Mouse (Mus musculus): ENCODE data around the gene Olfr1223. TPM values are rescaled to one million over a fixed set of nuclear protein-coding genes. Genes with fewer than 3 reads are reported as not detected.

Olfr1223 gene
- total and polyA plus RNA-seq, 2 experiments from 2014 or later, result not detected

GRCm38 (mm10) chr2:89117183-89117582 is 34.2 kb downstream of the Olfr1223 start, which contains the start of gene Olfr1221:
Olfr1221 (minus strand) TSS chr2:89117283.
- no peak for ATAC-seq
- no peaks in the 10 kb centered on the region for H3K4me1 ChIP-seq (ENCODE audit: insufficient read depth, low read length)
- no peak within 1 kb of the TSS for H3K4me3 ChIP-seq (ENCODE audit: low read length)
- TF ChIP-seq CTCF (IDR thresholded peaks at IDR 0.05; ENCODE audit: low read depth), result no peak
- H3K9ac ChIP-seq (replicated peaks; ENCODE audit: low read length), result no peak within 1 kb of the TSS
- H3K27ac ChIP-seq, result no peak within 1 kb of the TSS
- no peaks in the 10 kb centered on the region for H3K36me3 ChIP-seq (ENCODE audit: insufficient read depth, low read length)
- 93% methylated on average over 2 of the region's 2 CpGs for WGBS
- H3K27me3 ChIP-seq (ENCODE audit: insufficient read depth, low read length), result no peaks in the 10 kb centered on the region
- no peak for DNase-seq (ENCODE audit: low spot score)
- H3K9me3 ChIP-seq (ENCODE audit: low read length), result no peaks in the 10 kb centered on the region
- no peak within 1 kb of the TSS for H3K4me2 ChIP-seq (ENCODE audit: low read depth, low read length)

- Histone ChIP-seq H3K9me3 (ENCODE audit: low read length) (no peaks in the 10 kb centered on the region), H3K36me3 (ENCODE audit: insufficient read depth, low read length) (no peaks in the 10 kb centered on the region), H3K4me3 (ENCODE audit: low read length) (no peak within 1 kb of the TSS), H3K27ac (no peak within 1 kb of the TSS), H3K4me2 (ENCODE audit: low read depth, low read length) (no peak within 1 kb of the TSS), H3K9ac (replicated peaks; ENCODE audit: low read length) (no peak within 1 kb of the TSS), H3K27me3 (ENCODE audit: insufficient read depth, low read length) (no peaks in the 10 kb centered on the region), H3K4me1 (ENCODE audit: insufficient read depth, low read length) (no peaks in the 10 kb centered on the region)
- WGBS, result 79% methylated on average over 3 of the region's 3 CpGs
- DNase-seq (ENCODE audit: low spot score) (no peak), ATAC-seq (no peak)
- no peak for TF ChIP-seq CTCF (IDR thresholded peaks at IDR 0.05; ENCODE audit: low read depth)
Measured at GRCm38 (mm10) chr2:89106735-89107134, 44.6 kb downstream of the Olfr1223 start, which contains the start of gene Olfr1220. Olfr1220 (minus strand) TSS chr2:89106835.

GRCm38 (mm10) chr2:89105651-89106050 is 45.7 kb downstream of the Olfr1223 start:
- Histone ChIP-seq H3K36me3 (ENCODE audit: insufficient read depth, low read length) (no peaks in the 10 kb centered on the region), H3K4me1 (ENCODE audit: insufficient read depth, low read length) (no peaks in the 10 kb centered on the region), H3K4me2 (ENCODE audit: low read depth, low read length) (no peak overlapping the region), H3K27me3 (ENCODE audit: insufficient read depth, low read length) (no peaks in the 10 kb centered on the region), H3K27ac (no peak overlapping the region), H3K9me3 (ENCODE audit: low read length) (no peaks in the 10 kb centered on the region), H3K9ac (replicated peaks; ENCODE audit: low read length) (no peak overlapping the region), H3K4me3 (ENCODE audit: low read length) (no peak overlapping the region)
- no peak for TF ChIP-seq CTCF (IDR thresholded peaks at IDR 0.05; ENCODE audit: low read depth)
- DNase-seq (ENCODE audit: low spot score) (no peak), ATAC-seq (no peak)

- H3K27ac ChIP-seq, result no peak overlapping the region
- H3K4me3 ChIP-seq (ENCODE audit: low read length), result no peak overlapping the region
- no peaks in the 10 kb centered on the region for H3K9me3 ChIP-seq (ENCODE audit: low read length)
- no peak overlapping the region for H3K4me2 ChIP-seq (ENCODE audit: low read depth, low read length)
- ATAC-seq, result no peak
- DNase-seq (ENCODE audit: low spot score), result no peak
- 97% methylated on average over 1 of the region's 1 CpGs for WGBS
- no peak overlapping the region for H3K9ac ChIP-seq (replicated peaks; ENCODE audit: low read length)
- no peaks in the 10 kb centered on the region for H3K36me3 ChIP-seq (ENCODE audit: insufficient read depth, low read length)
- no peaks in the 10 kb centered on the region for H3K4me1 ChIP-seq (ENCODE audit: insufficient read depth, low read length)
- no peak for TF ChIP-seq CTCF (IDR thresholded peaks at IDR 0.05; ENCODE audit: low read depth)
- no peaks in the 10 kb centered on the region for H3K27me3 ChIP-seq (ENCODE audit: insufficient read depth, low read length)
Measured at GRCm38 (mm10) chr2:89093848-89094247, 57.5 kb downstream of the Olfr1223 start.

Other genes with a start within 250 kb of the Olfr1223 start
- not detected in 2 replicates for gene Olfr1208, start 249.2 kb downstream of the Olfr1223 start, total RNA-seq (2014; rRNA removed)
- not detected in 2 replicates for gene Olfr1208, start 249.2 kb downstream of the Olfr1223 start, polyA plus RNA-seq (2015; fragmentation: Nextera tagmentation; extraction: Ambion mirVana)
- not detected in 2 replicates for gene Olfr1209, start 236.4 kb downstream of the Olfr1223 start, total RNA-seq (2014; rRNA removed)
- not detected in 2 replicates for gene Olfr1209, start 236.4 kb downstream of the Olfr1223 start, polyA plus RNA-seq (2015; fragmentation: Nextera tagmentation; extraction: Ambion mirVana)
- gene Olfr1211, start 213.4 kb downstream of the Olfr1223 start, total RNA-seq (2014; rRNA removed), result not detected in 2 replicates
- gene Olfr1211, start 213.4 kb downstream of the Olfr1223 start, polyA plus RNA-seq (2015; fragmentation: Nextera tagmentation; extraction: Ambion mirVana), result not detected in 2 replicates
- not detected in 2 replicates for gene Olfr1212, start 197.6 kb downstream of the Olfr1223 start, total RNA-seq (2014; rRNA removed)
- not detected in 2 replicates for gene Olfr1212, start 197.6 kb downstream of the Olfr1223 start, polyA plus RNA-seq (2015; fragmentation: Nextera tagmentation; extraction: Ambion mirVana)
- gene Gm13762, start 171.3 kb downstream of the Olfr1223 start, total RNA-seq (2014; rRNA removed), result not detected in 2 replicates
- gene Gm13762, start 171.3 kb downstream of the Olfr1223 start, polyA plus RNA-seq (2015; fragmentation: Nextera tagmentation; extraction: Ambion mirVana), result not detected in 2 replicates
- gene Olfr1214, start 158.9 kb downstream of the Olfr1223 start, total RNA-seq (2014; rRNA removed), result not detected in 2 replicates
- not detected in 2 replicates for gene Olfr1214, start 158.9 kb downstream of the Olfr1223 start, polyA plus RNA-seq (2015; fragmentation: Nextera tagmentation; extraction: Ambion mirVana)
- gene Olfr1215, start 144.6 kb downstream of the Olfr1223 start, total RNA-seq (2014; rRNA removed), result not detected in 2 replicates
- not detected in 2 replicates for gene Olfr1215, start 144.6 kb downstream of the Olfr1223 start, polyA plus RNA-seq (2015; fragmentation: Nextera tagmentation; extraction: Ambion mirVana)
- gene Olfr1216, start 133.2 kb downstream of the Olfr1223 start, total RNA-seq (2014; rRNA removed), result not detected in 2 replicates
- not detected in 2 replicates for gene Olfr1216, start 133.2 kb downstream of the Olfr1223 start, polyA plus RNA-seq (2015; fragmentation: Nextera tagmentation; extraction: Ambion mirVana)
- not detected in 2 replicates for gene Olfr1217, start 119.5 kb downstream of the Olfr1223 start, total RNA-seq (2014; rRNA removed)
- not detected in 2 replicates for gene Olfr1217, start 119.5 kb downstream of the Olfr1223 start, polyA plus RNA-seq (2015; fragmentation: Nextera tagmentation; extraction: Ambion mirVana)
- gene Olfr1218, start 90.4 kb downstream of the Olfr1223 start, total RNA-seq (2014; rRNA removed), result not detected in 2 replicates
- not detected in 2 replicates for gene Olfr1218, start 90.4 kb downstream of the Olfr1223 start, polyA plus RNA-seq (2015; fragmentation: Nextera tagmentation; extraction: Ambion mirVana)
- not detected in 2 replicates for gene Olfr1219, start 68.0 kb downstream of the Olfr1223 start, total RNA-seq (2014; rRNA removed)
- gene Olfr1219, start 68.0 kb downstream of the Olfr1223 start, polyA plus RNA-seq (2015; fragmentation: Nextera tagmentation; extraction: Ambion mirVana), result not detected in 2 replicates
- not detected in 2 replicates for gene Olfr1220, start 44.7 kb downstream of the Olfr1223 start, total RNA-seq (2014; rRNA removed)
- not detected in 2 replicates for gene Olfr1220, start 44.7 kb downstream of the Olfr1223 start, polyA plus RNA-seq (2015; fragmentation: Nextera tagmentation; extraction: Ambion mirVana)
- gene Olfr1221, start 34.3 kb downstream of the Olfr1223 start, total RNA-seq (2014; rRNA removed), result not detected in 2 replicates
- not detected in 2 replicates for gene Olfr1221, start 34.3 kb downstream of the Olfr1223 start, polyA plus RNA-seq (2015; fragmentation: Nextera tagmentation; extraction: Ambion mirVana)
- gene Olfr1222, start 18.5 kb downstream of the Olfr1223 start, total RNA-seq (2014; rRNA removed), result not detected in 2 replicates
- not detected in 2 replicates for gene Olfr1222, start 18.5 kb downstream of the Olfr1223 start, polyA plus RNA-seq (2015; fragmentation: Nextera tagmentation; extraction: Ambion mirVana)
- gene Olfr1224-ps1, start 12.5 kb upstream of the Olfr1223 start, total RNA-seq (2014; rRNA removed), result not detected in 2 replicates
- not detected in 2 replicates for gene Olfr1224-ps1, start 12.5 kb upstream of the Olfr1223 start, polyA plus RNA-seq (2015; fragmentation: Nextera tagmentation; extraction: Ambion mirVana)
- gene Olfr1225, start 23.1 kb upstream of the Olfr1223 start, total RNA-seq (2014; rRNA removed), result not detected in 2 replicates
- not detected in 2 replicates for gene Olfr1225, start 23.1 kb upstream of the Olfr1223 start, polyA plus RNA-seq (2015; fragmentation: Nextera tagmentation; extraction: Ambion mirVana)
- gene Olfr1226, start 48.5 kb upstream of the Olfr1223 start, total RNA-seq (2014; rRNA removed), result not detected in 2 replicates
- not detected in 2 replicates for gene Olfr1226, start 48.5 kb upstream of the Olfr1223 start, polyA plus RNA-seq (2015; fragmentation: Nextera tagmentation; extraction: Ambion mirVana)
- not detected in 2 replicates for gene Olfr1228, start 102.5 kb upstream of the Olfr1223 start, total RNA-seq (2014; rRNA removed)
- gene Olfr1228, start 102.5 kb upstream of the Olfr1223 start, polyA plus RNA-seq (2015; fragmentation: Nextera tagmentation; extraction: Ambion mirVana), result not detected in 2 replicates
- gene Olfr1229, start 136.5 kb upstream of the Olfr1223 start, total RNA-seq (2014; rRNA removed), result not detected in 2 replicates
- not detected in 2 replicates for gene Olfr1229, start 136.5 kb upstream of the Olfr1223 start, polyA plus RNA-seq (2015; fragmentation: Nextera tagmentation; extraction: Ambion mirVana)
- gene Olfr1230, start 145.7 kb upstream of the Olfr1223 start, total RNA-seq (2014; rRNA removed), result not detected in 2 replicates
- gene Olfr1230, start 145.7 kb upstream of the Olfr1223 start, polyA plus RNA-seq (2015; fragmentation: Nextera tagmentation; extraction: Ambion mirVana), result not detected in 2 replicates
- not detected in 2 replicates for gene Olfr1231, start 155.5 kb upstream of the Olfr1223 start, total RNA-seq (2014; rRNA removed)
- not detected in 2 replicates for gene Olfr1231, start 155.5 kb upstream of the Olfr1223 start, polyA plus RNA-seq (2015; fragmentation: Nextera tagmentation; extraction: Ambion mirVana)
- not detected in 2 replicates for gene Olfr1232, start 178.1 kb upstream of the Olfr1223 start, total RNA-seq (2014; rRNA removed)
- gene Olfr1232, start 178.1 kb upstream of the Olfr1223 start, polyA plus RNA-seq (2015; fragmentation: Nextera tagmentation; extraction: Ambion mirVana), result not detected in 2 replicates
- gene Olfr1233, start 190.8 kb upstream of the Olfr1223 start, total RNA-seq (2014; rRNA removed), result not detected in 2 replicates
- gene Olfr1233, start 190.8 kb upstream of the Olfr1223 start, polyA plus RNA-seq (2015; fragmentation: Nextera tagmentation; extraction: Ambion mirVana), result not detected in 2 replicates
- not detected in 2 replicates for gene Olfr1234, start 213.3 kb upstream of the Olfr1223 start, total RNA-seq (2014; rRNA removed)
- gene Olfr1234, start 213.3 kb upstream of the Olfr1223 start, polyA plus RNA-seq (2015; fragmentation: Nextera tagmentation; extraction: Ambion mirVana), result not detected in 2 replicates